Mouse (Mus musculus): ENCODE results near the gene Kndc1.

DNA sequence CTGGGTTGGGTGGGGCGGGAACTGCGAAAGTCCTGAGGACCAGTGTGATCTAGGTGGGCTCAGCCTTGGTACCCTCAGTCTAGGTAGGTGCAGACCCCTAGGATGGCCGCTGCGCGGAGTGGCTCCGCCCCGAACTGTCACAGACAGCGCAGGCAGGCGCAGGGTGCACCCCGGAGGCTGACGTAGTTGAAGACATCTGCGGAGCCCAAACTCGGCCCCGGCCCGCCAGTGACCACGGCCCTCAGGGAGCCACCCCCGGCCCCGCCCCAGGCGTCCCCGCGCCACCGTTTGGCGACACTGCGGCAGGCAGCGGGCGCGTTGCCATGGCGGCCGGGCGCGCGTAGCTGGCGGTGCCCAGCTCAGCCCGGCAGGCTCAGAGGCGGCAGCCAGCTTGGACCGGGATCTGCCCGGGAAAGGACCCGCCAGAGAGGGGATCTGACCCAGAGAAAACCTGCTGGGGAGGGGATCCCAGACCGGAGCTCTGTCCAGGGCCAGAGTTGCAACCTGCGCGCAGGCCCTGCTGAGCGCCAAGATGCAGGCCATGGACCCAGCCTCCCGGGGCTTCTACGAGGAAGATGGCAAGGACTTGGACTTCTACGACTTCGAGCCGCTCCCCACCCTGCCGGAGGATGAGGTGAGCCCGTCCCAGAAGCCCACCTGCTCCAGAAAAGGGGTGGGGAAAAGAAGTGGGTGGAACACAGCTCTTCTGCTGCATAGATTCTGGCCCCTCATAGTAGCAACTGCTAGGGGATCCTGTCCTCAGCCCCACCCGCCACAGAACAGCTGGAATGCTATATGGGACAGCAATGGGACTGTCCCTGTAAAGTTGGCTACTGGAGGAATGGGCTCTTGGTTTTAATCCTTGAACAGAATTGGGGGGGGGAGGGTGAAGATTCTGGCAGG lies at the start of gene Kndc1:
- no peak for TF ChIP-seq POLR2A (IDR thresholded peaks at IDR 0.05; ENCODE audit: insufficient read depth, low read depth, low read length)
- no peak for TF ChIP-seq CTCF (IDR thresholded peaks at IDR 0.05)
- TF ChIP-seq EP300 (IDR thresholded peaks at IDR 0.05; ENCODE audit: insufficient read depth, low read depth, low read length), result no peak

Measured in heart, adult 2 months (tissue).